Mouse (Mus musculus): ENCODE measurements around the gene March4. TPM values are rescaled to one million over a fixed set of nuclear protein-coding genes. Genes with fewer than 3 reads are reported as not detected.

Gene March4
- polyA plus RNA-seq, 2 experiments = 0.05 TPM; not detected in 1

GRCm38 (mm10) chr1:72532926-72533325 lies 3.8 kb downstream of the March4 start:
- H3K36me3 ChIP-seq (ENCODE audit: control insufficient read depth, insufficient read depth, low read length) = no peaks in the 10 kb centered on the region
- H3K4me2 ChIP-seq (replicated peaks; ENCODE audit: low read depth, low read length, severe bottlenecking) = no peak overlapping the region
- H3K9me3 ChIP-seq (ENCODE audit: control insufficient read depth, low read length) = no peaks in the 10 kb centered on the region
- DNase-seq (ENCODE audit: low spot score) (no peak), ATAC-seq (ENCODE audit: low FRiP score, low read depth) (no peak)
- WGBS = 75% methylated on average over 5 of the region's 5 CpGs
- no peak for TF ChIP-seq POLR2A (IDR thresholded peaks at IDR 0.05; ENCODE audit: borderline replicate concordance, extremely low read depth, insufficient read depth, insufficient read length)
- H3K4me3 ChIP-seq (replicated peaks; ENCODE audit: low read length) = no peak overlapping the region
- peaks cover 10% of the 10 kb centered on the region for H3K4me1 ChIP-seq (ENCODE audit: control insufficient read depth, insufficient read depth, low read length)
- no peak overlapping the region for H3K9ac ChIP-seq (ENCODE audit: low read depth, low read length, severe bottlenecking)
- H3K27ac ChIP-seq (replicated peaks; ENCODE audit: low read depth, low read length) = no peak overlapping the region
- peaks cover 23% of the 10 kb centered on the region for H3K27me3 ChIP-seq (ENCODE audit: control insufficient read depth, insufficient read depth, low read length)

- WGBS = 74% methylated on average over 8 of the region's 8 CpGs
- H3K9ac ChIP-seq (ENCODE audit: low read depth, low read length, severe bottlenecking) = no peak overlapping the region
- TF ChIP-seq POLR2A (IDR thresholded peaks at IDR 0.05; ENCODE audit: borderline replicate concordance, extremely low read depth, insufficient read depth, insufficient read length) = no peak
- no peak overlapping the region for H3K27ac ChIP-seq (replicated peaks; ENCODE audit: low read depth, low read length)
- no peak overlapping the region for H3K4me3 ChIP-seq (replicated peaks; ENCODE audit: low read length)
- ATAC-seq (ENCODE audit: low FRiP score, low read depth) = no peak
- no peaks in the 10 kb centered on the region for H3K4me1 ChIP-seq (ENCODE audit: control insufficient read depth, insufficient read depth, low read length)
- H3K9me3 ChIP-seq (ENCODE audit: control insufficient read depth, low read length) = no peaks in the 10 kb centered on the region
- no peak for DNase-seq (ENCODE audit: low spot score)
- H3K4me2 ChIP-seq (replicated peaks; ENCODE audit: low read depth, low read length, severe bottlenecking) = no peak overlapping the region
- peaks cover 13% of the 10 kb centered on the region for H3K27me3 ChIP-seq (ENCODE audit: control insufficient read depth, insufficient read depth, low read length)
- no peaks in the 10 kb centered on the region for H3K36me3 ChIP-seq (ENCODE audit: control insufficient read depth, insufficient read depth, low read length)
Observed at GRCm38 (mm10) chr1:72530516-72531196, 6.1 kb downstream of the March4 start.

GRCm38 (mm10) chr1:72529192-72529591 lies 7.5 kb downstream of the March4 start:
- H3K4me3 ChIP-seq (replicated peaks; ENCODE audit: low read length) = no peak overlapping the region
- no peaks in the 10 kb centered on the region for H3K9me3 ChIP-seq (ENCODE audit: control insufficient read depth, low read length)
- DNase-seq (ENCODE audit: low spot score) = no peak
- H3K27me3 ChIP-seq (ENCODE audit: control insufficient read depth, insufficient read depth, low read length) = no peaks in the 10 kb centered on the region
- WGBS = 85% methylated on average over 4 of the region's 4 CpGs
- H3K36me3 ChIP-seq (ENCODE audit: control insufficient read depth, insufficient read depth, low read length) = no peaks in the 10 kb centered on the region
- H3K27ac ChIP-seq (replicated peaks; ENCODE audit: low read depth, low read length) = no peak overlapping the region
- no peak for ATAC-seq (ENCODE audit: low FRiP score, low read depth)
- TF ChIP-seq POLR2A (IDR thresholded peaks at IDR 0.05; ENCODE audit: borderline replicate concordance, extremely low read depth, insufficient read depth, insufficient read length) = no peak
- no peaks in the 10 kb centered on the region for H3K4me1 ChIP-seq (ENCODE audit: control insufficient read depth, insufficient read depth, low read length)
- no peak overlapping the region for H3K9ac ChIP-seq (ENCODE audit: low read depth, low read length, severe bottlenecking)
- no peak overlapping the region for H3K4me2 ChIP-seq (replicated peaks; ENCODE audit: low read depth, low read length, severe bottlenecking)

GRCm38 (mm10) chr1:72523601-72524000 lies 13.1 kb downstream of the March4 start:
- ATAC-seq (ENCODE audit: low FRiP score, low read depth) (no peak), DNase-seq (ENCODE audit: low spot score) (no peak)
- 73% methylated on average over 6 of the region's 6 CpGs for WGBS
- H3K4me3 ChIP-seq (replicated peaks; ENCODE audit: low read length) = no peak overlapping the region
- H3K27ac ChIP-seq (replicated peaks; ENCODE audit: low read depth, low read length) = no peak overlapping the region
- H3K4me1 ChIP-seq (ENCODE audit: control insufficient read depth, insufficient read depth, low read length) = no peaks in the 10 kb centered on the region
- no peaks in the 10 kb centered on the region for H3K9me3 ChIP-seq (ENCODE audit: control insufficient read depth, low read length)
- no peak overlapping the region for H3K9ac ChIP-seq (ENCODE audit: low read depth, low read length, severe bottlenecking)
- no peaks in the 10 kb centered on the region for H3K27me3 ChIP-seq (ENCODE audit: control insufficient read depth, insufficient read depth, low read length)
- no peak overlapping the region for H3K4me2 ChIP-seq (replicated peaks; ENCODE audit: low read depth, low read length, severe bottlenecking)
- no peaks in the 10 kb centered on the region for H3K36me3 ChIP-seq (ENCODE audit: control insufficient read depth, insufficient read depth, low read length)
- no peak for TF ChIP-seq POLR2A (IDR thresholded peaks at IDR 0.05; ENCODE audit: borderline replicate concordance, extremely low read depth, insufficient read depth, insufficient read length)

DNA sequence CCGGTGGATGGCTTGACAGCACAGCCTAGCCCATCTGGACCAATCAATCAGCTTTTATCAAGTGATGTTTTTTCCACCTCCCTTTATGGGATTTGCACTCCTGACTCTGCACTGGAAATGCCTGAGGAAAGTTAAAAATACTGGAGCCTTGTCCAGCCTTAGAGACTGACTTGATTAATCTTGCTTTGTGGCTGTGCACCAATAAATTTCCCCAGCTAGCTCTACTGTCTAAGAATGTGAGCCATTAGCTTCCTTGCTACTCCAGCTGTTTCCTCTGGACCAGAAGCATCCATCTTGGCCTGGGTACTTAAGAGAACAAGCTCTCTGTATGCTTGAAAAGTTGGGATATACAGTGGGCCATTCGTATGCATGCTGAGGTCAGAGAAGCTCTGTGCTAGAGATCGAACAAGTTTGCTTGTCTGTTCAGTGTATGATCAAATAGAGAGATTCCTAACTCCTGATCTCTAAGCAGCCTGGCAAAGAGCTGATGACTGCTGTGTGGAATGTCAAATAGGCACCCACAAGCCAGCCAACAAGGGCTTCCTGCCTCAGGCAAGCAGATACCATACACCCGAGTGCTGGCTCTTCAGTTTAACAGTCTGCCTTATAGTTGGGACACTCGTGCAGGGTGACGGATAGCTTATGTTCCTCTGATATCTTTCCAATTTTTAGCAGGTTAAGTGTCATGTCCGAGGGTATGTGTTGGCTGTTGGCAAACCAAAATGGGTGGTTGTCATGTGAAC lies 25.8 kb downstream of the March4 start:
- H3K36me3 ChIP-seq (ENCODE audit: control insufficient read depth, insufficient read depth, low read length) = no peaks in the 10 kb centered on the region
- 74% methylated on average over 7 of the region's 7 CpGs for WGBS
- no peak overlapping the region for H3K9ac ChIP-seq (ENCODE audit: low read depth, low read length, severe bottlenecking)
- DNase-seq (ENCODE audit: low spot score) (no peak), ATAC-seq (ENCODE audit: low FRiP score, low read depth) (no peak)
- H3K9me3 ChIP-seq (ENCODE audit: control insufficient read depth, low read length) = no peaks in the 10 kb centered on the region
- H3K4me3 ChIP-seq (replicated peaks; ENCODE audit: low read length) = no peak overlapping the region
- H3K4me1 ChIP-seq (ENCODE audit: control insufficient read depth, insufficient read depth, low read length) = no peaks in the 10 kb centered on the region
- H3K27ac ChIP-seq (replicated peaks; ENCODE audit: low read depth, low read length) = no peak overlapping the region
- H3K27me3 ChIP-seq (ENCODE audit: control insufficient read depth, insufficient read depth, low read length) = no peaks in the 10 kb centered on the region
- TF ChIP-seq POLR2A (IDR thresholded peaks at IDR 0.05; ENCODE audit: borderline replicate concordance, extremely low read depth, insufficient read depth, insufficient read length) = no peak
- no peak overlapping the region for H3K4me2 ChIP-seq (replicated peaks; ENCODE audit: low read depth, low read length, severe bottlenecking)

Data from limb, embryonic 14.5 days (tissue).